Mouse (Mus musculus) lung, adult 2 months (tissue): ENCODE measurements at regions not wholly inside any gene's neighbourhood (a gene's known extent, or its start where the extent isn't known, plus 50 kb on each side); places are given as distances from the start of the nearest gene placed in this dataset.

Experiments used
- DNase-seq: peaks from one replicate; pipeline ENCODE4 v3.0.0; 2022
- H3K4me1 ChIP-seq: fragments of 200-500 bp; 2 replicates; pipeline ENCODE4 v1.6.1; 2011; ENCODE audit warnings: low read length; ENCODE audit not compliant: control insufficient read depth, insufficient read depth
- H3K4me3 ChIP-seq: fragments of 200-500 bp; replicated peaks from 2 replicates; pipeline ENCODE3; 2011; ENCODE audit warnings: low read depth, mild to moderate bottlenecking, control low read depth, low read length; ENCODE audit errors: extremely low read depth
- CTCF ChIP-seq: fragments of 200-500 bp; IDR thresholded peaks from 2 replicates; pipeline ENCODE4 v1.5.1; 2011; ENCODE audit warnings: mild to moderate bottlenecking, low read length, control low read depth; ENCODE audit not compliant: insufficient read depth
- POLR2A ChIP-seq: fragments of 200-500 bp; IDR thresholded peaks from 2 replicates; pipeline ENCODE4 v1.6.1; 2011; ENCODE audit warnings: low read depth, mild to moderate bottlenecking, control low read depth, low read length, borderline replicate concordance; ENCODE audit errors: extremely low read depth
- WGBS: fragments of 180-500 bp; shearing (Covaris S2); methylation state at CpG from one replicate; pipeline ENCODE4 v1.1.7; 2018; 5-methylcytosine and 5-hydroxymethylcytosine counted together

- Histone ChIP-seq H3K4me3 (no peak overlapping the region), H3K4me1 (no peaks in the 10 kb centered on the region)
- no peak for DNase-seq
- 73% methylated on average over 1 of the region's 1 CpGs for WGBS
- TF ChIP-seq CTCF = no peak
- no peak for TF ChIP-seq POLR2A
Measured at GRCm38 (mm10) chr5:141131036-141131435, 110.3 kb upstream of the Sdk1 start.

- DNase-seq = no peak
- no peaks in the 10 kb centered on the region for H3K4me1 ChIP-seq
- 30% methylated on average over 9 of the region's 9 CpGs for WGBS
- no peak for TF ChIP-seq POLR2A
- no peak overlapping the region for H3K4me3 ChIP-seq
Measured at GRCm38 (mm10) chr5:141131906-141132305, 109.4 kb upstream of the Sdk1 start.

- TF ChIP-seq CTCF (no peak), POLR2A (no peak)
- DNase-seq = no peak
- H3K4me1 ChIP-seq = no peaks in the 10 kb centered on the region
- no peak overlapping the region for H3K4me3 ChIP-seq
- 28% methylated on average over 4 of the region's 4 CpGs for WGBS
Measured at GRCm38 (mm10) chr5:141136239-141136638, 105.1 kb upstream of the Sdk1 start.

GRCm38 (mm10) chr5:141137716-141138115 is 103.6 kb upstream of the Sdk1 start:
- no peaks in the 10 kb centered on the region for H3K4me1 ChIP-seq
- TF ChIP-seq POLR2A (no peak), CTCF (no peak)
- no peak overlapping the region for H3K4me3 ChIP-seq
- 62% methylated on average over 3 of the region's 3 CpGs for WGBS
- no peak for DNase-seq

- no peak for DNase-seq
- H3K4me3 ChIP-seq = no peak overlapping the region
- H3K4me1 ChIP-seq = no peaks in the 10 kb centered on the region
- TF ChIP-seq CTCF (no peak), POLR2A (no peak)
- 41% methylated on average over 12 of the region's 12 CpGs for WGBS
Measured at GRCm38 (mm10) chr5:141138771-141139360, 102.4 kb upstream of the Sdk1 start.

GRCm38 (mm10) chr5:141139361-141139912 is 101.9 kb upstream of the Sdk1 start:
- no peak for DNase-seq
- WGBS = 39% methylated on average over 14 of the region's 14 CpGs
- no peak for TF ChIP-seq POLR2A
- no peak for TF ChIP-seq CTCF
- Histone ChIP-seq H3K4me3 (no peak overlapping the region), H3K4me1 (no peaks in the 10 kb centered on the region)

- TF ChIP-seq POLR2A = no peak
- no peak for TF ChIP-seq CTCF
- no peak for DNase-seq
- WGBS = 79% methylated on average over 8 of the region's 8 CpGs
- Histone ChIP-seq H3K4me3 (no peak overlapping the region), H3K4me1 (no peaks in the 10 kb centered on the region)
Measured at GRCm38 (mm10) chr5:141160391-141160790, 80.9 kb upstream of the Sdk1 start.

- DNase-seq = no peak
- Histone ChIP-seq H3K4me1 (no peaks in the 10 kb centered on the region), H3K4me3 (no peak overlapping the region)
- 89% methylated on average over 5 of the region's 5 CpGs for WGBS
- TF ChIP-seq POLR2A (no peak), CTCF (no peak)
Measured at GRCm38 (mm10) chr5:141160956-141161355, 80.3 kb upstream of the Sdk1 start.

GRCm38 (mm10) chr5:141182442-141182841 is 58.8 kb upstream of the Sdk1 start:
- DNase-seq = no peak
- TF ChIP-seq CTCF (no peak), POLR2A (no peak)

GRCm38 (mm10) chr5:141189033-141189432 is 52.3 kb upstream of the Sdk1 start:
- no peak for DNase-seq
- H3K4me1 ChIP-seq = no peaks in the 10 kb centered on the region
- TF ChIP-seq CTCF (no peak), POLR2A (no peak)
- H3K4me3 ChIP-seq = no peak overlapping the region
- WGBS = 52% methylated on average over 2 of the region's 2 CpGs

More at GRCm38 (mm10) chr5:141182442-141182841, 58.8 kb upstream of the Sdk1 start:
- H3K4me1 ChIP-seq = no peaks in the 10 kb centered on the region
- WGBS = 41% methylated on average over 6 of the region's 6 CpGs
- no peak overlapping the region for H3K4me3 ChIP-seq
